Mouse (Mus musculus) neural tube, embryonic 13.5 days (tissue): ENCODE data around the gene Adh4. TPM values are rescaled to one million over a fixed set of nuclear protein-coding genes. Genes with fewer than 3 reads are reported as not detected.

Experiments used
- polyA plus RNA-seq: library from polyadenylated mRNA; unstranded; fragments of >200 nt; fragmentation: Nextera tagmentation; extraction: Ambion mirVana; gene quantifications from 2 replicates; pipeline ENCODE4 v1.2.1, GENCODE M21; 2015

Gene Adh4
- polyA plus RNA-seq, 1 experiment from 2014 or later = not detected

Other genes with a start within 250 kb of the Adh4 start
- not detected in 2 replicates for gene 4930579F01Rik, start 221.6 kb upstream of the Adh4 start, polyA plus RNA-seq
- 0.14 and 0.41 TPM in 2 replicates for gene Adh7, start 197.7 kb upstream of the Adh4 start, polyA plus RNA-seq
- gene Adh1, start 154.5 kb upstream of the Adh4 start, polyA plus RNA-seq = 3.6 and 7.9 TPM in 2 replicates
- gene Adh6a, start 102.2 kb upstream of the Adh4 start, polyA plus RNA-seq = 0.14 TPM in 1 of 2 replicates, not detected in the other
- gene Adh6b, start 73.7 kb upstream of the Adh4 start, polyA plus RNA-seq = 0.17 and 0.29 TPM in 2 replicates
- gene Adh5, start 27.6 kb downstream of the Adh4 start, polyA plus RNA-seq = 218 and 255 TPM in 2 replicates
- gene Metap1, start 74.0 kb downstream of the Adh4 start, polyA plus RNA-seq = 46.1 and 53.1 TPM in 2 replicates
- 300 and 384 TPM in 2 replicates for gene Eif4e, start 110.7 kb downstream of the Adh4 start, polyA plus RNA-seq